Mouse (Mus musculus) large intestine, adult 2 months (tissue): Measurements from ENCODE around the gene Nr5a2. TPM values are rescaled to one million over a fixed set of nuclear protein-coding genes. Genes with fewer than 3 reads are reported as not detected.

Source experiments
- DNase-seq: peaks from one replicate; pipeline ENCODE4 v3.0.0-alpha.2; 2012; ENCODE audit warnings: low read depth, low spot score
- WGBS: fragments of 180-500 bp; shearing (Covaris S2); methylation state at CpG from one replicate; pipeline ENCODE4 v1.1.7; 2018; 5-methylcytosine and 5-hydroxymethylcytosine counted together
- polyA plus RNA-seq: library from polyadenylated mRNA; depleted of rRNA; stranded (reverse); fragments of >200 nt; gene quantifications from 2 replicates; pipeline ENCODE4 v1.2.3, GENCODE M21; 2012

Nr5a2 gene
- polyA plus RNA-seq, 1 experiment = 13.6 TPM

GRCm38 (mm10) chr1:136911996-136912395 is 48.3 kb downstream of the Nr5a2 start:
- 41% methylated on average over 10 of the region's 10 CpGs for WGBS
- DNase-seq = no peak

- 23% methylated on average over 2 of the region's 2 CpGs for WGBS
- DNase-seq = no peak
Measured at GRCm38 (mm10) chr1:136911594-136911860, 48.7 kb downstream of the Nr5a2 start.

GRCm38 (mm10) chr1:136910741-136911593 is 49.3 kb downstream of the Nr5a2 start:
- DNase-seq = no peak
- WGBS = 27% methylated on average over 12 of the region's 12 CpGs

- no peak for DNase-seq
- 44% methylated on average over 12 of the region's 12 CpGs for WGBS
Measured at GRCm38 (mm10) chr1:136910144-136910543, 50.1 kb downstream of the Nr5a2 start.

GRCm38 (mm10) chr1:136909494-136910037 is 50.7 kb downstream of the Nr5a2 start:
- no peak for DNase-seq
- WGBS = 90% methylated on average over 6 of the region's 6 CpGs

GRCm38 (mm10) chr1:136898130-136898529 is 62.1 kb downstream of the Nr5a2 start:
- WGBS = 73% methylated on average over 4 of the region's 4 CpGs
- no peak for DNase-seq

- no peak for DNase-seq
- WGBS = 5% methylated on average over 6 of the region's 6 CpGs
Measured at GRCm38 (mm10) chr1:136896351-136896750, 63.9 kb downstream of the Nr5a2 start.

- no peak for DNase-seq
- WGBS = 30% methylated on average over 8 of the region's 8 CpGs
Measured at GRCm38 (mm10) chr1:136895877-136896276, 64.4 kb downstream of the Nr5a2 start.

- 27% methylated on average over 2 of the region's 2 CpGs for WGBS
Measured at GRCm38 (mm10) chr1:136894753-136895152, 65.5 kb downstream of the Nr5a2 start.

GRCm38 (mm10) chr1:136893162-136893561 is 67.1 kb downstream of the Nr5a2 start:
- 41% methylated on average over 6 of the region's 6 CpGs for WGBS
- DNase-seq = no peak

More at GRCm38 (mm10) chr1:136894753-136895152, 65.5 kb downstream of the Nr5a2 start:
- DNase-seq = no peak

- WGBS = 41% methylated on average over 7 of the region's 7 CpGs
- no peak for DNase-seq
Measured at GRCm38 (mm10) chr1:136890439-136890838, 69.8 kb downstream of the Nr5a2 start.

GRCm38 (mm10) chr1:136888704-136889103 is 71.5 kb downstream of the Nr5a2 start:
- DNase-seq = no peak
- 89% methylated on average over 6 of the region's 6 CpGs for WGBS

- no peak for DNase-seq
- 25% methylated on average over 6 of the region's 6 CpGs for WGBS
Measured at GRCm38 (mm10) chr1:136886678-136887077, 73.6 kb downstream of the Nr5a2 start.

- DNase-seq = no peak
- WGBS = 90% methylated on average over 13 of the region's 13 CpGs
Measured at GRCm38 (mm10) chr1:136883458-136884174, 76.6 kb downstream of the Nr5a2 start.

GRCm38 (mm10) chr1:136880260-136880659 is 80.0 kb downstream of the Nr5a2 start:
- no peak for DNase-seq
- WGBS = 50% methylated on average over 8 of the region's 8 CpGs

GRCm38 (mm10) chr1:136875006-136875405 is 85.2 kb downstream of the Nr5a2 start:
- WGBS = 88% methylated on average over 3 of the region's 3 CpGs
- DNase-seq = no peak

GRCm38 (mm10) chr1:136868955-136869354 is 91.3 kb downstream of the Nr5a2 start:
- WGBS = 62% methylated on average over 6 of the region's 6 CpGs
- DNase-seq = no peak

GRCm38 (mm10) chr1:136868285-136868684 is 92.0 kb downstream of the Nr5a2 start:
- DNase-seq = no peak
- WGBS = 94% methylated on average over 5 of the region's 5 CpGs

GRCm38 (mm10) chr1:136866481-136867092 is 93.7 kb downstream of the Nr5a2 start:
- 80% methylated on average over 9 of the region's 9 CpGs for WGBS
- no peak for DNase-seq

GRCm38 (mm10) chr1:136863209-136863608 is 97.0 kb downstream of the Nr5a2 start:
- 86% methylated on average over 6 of the region's 6 CpGs for WGBS
- no peak for DNase-seq
